Mouse (Mus musculus): ENCODE measurements around the gene Hist3h2ba. TPM values are rescaled to one million over a fixed set of nuclear protein-coding genes. Genes with fewer than 3 reads are reported as not detected.

The Hist3h2ba gene
- polyA plus RNA-seq (2015; fragmentation: Nextera tagmentation; extraction: Ambion mirVana) = 43.9 and 45.8 TPM in 2 replicates

DNA sequence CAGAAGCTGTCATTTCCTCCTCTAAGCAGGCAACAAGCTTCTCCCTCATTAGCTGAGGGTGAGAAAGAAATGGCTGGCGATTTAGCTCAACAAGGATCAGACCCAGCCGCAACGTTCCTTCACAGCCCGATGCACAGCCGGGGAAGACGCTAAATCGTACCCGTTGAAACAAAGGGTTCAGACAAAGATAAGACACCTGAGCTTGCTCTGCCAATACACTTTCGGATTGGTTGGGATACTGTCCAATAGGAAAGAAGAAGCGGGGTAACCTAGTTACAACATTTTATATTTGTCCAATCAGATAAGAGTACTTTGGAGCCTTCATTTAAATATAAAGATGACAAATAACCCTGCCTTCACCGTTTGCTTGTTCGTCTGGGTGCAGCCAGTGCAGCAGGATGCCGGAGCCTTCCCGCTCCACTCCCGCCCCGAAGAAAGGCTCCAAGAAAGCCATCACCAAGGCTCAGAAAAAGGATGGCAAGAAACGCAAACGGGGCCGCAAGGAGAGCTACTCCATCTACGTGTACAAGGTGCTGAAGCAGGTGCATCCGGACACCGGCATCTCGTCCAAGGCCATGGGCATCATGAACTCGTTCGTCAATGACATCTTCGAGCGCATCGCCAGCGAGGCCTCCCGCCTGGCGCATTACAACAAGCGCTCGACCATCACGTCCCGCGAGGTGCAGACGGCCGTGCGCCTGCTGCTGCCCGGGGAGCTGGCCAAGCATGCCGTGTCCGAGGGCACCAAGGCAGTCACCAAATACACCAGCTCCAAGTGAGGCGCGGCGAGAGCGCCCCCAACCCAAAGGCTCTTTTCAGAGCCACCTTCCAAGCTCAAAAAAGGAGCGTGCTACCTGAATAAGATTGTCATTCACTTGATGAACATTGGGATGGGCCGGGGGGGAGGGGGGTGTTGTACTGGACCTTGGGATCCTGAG, at the start of gene Hist3h2ba:
Gene Hist3h2ba, plus strand, starts transcription at position 379 of the 938 bp plus-strand sequence.
- ATAC-seq (replicated peaks; ENCODE audit: low FRiP score, low read depth) (peak; percentile 84), DNase-seq (ENCODE audit: low spot score) (peak; percentile 99)
- H3K9ac ChIP-seq (ENCODE audit: low read depth, low read length) = peak within 1 kb of the TSS; percentile 47; the same call in 1 of the 2 replicates
- TF ChIP-seq CTCF (IDR thresholded peaks at IDR 0.05; ENCODE audit: low read depth) = 0 out of 2 replicates have a peak, but pooled peaks have one; percentile 11
- peak within 1 kb of the TSS; percentile 63 for H3K4me2 ChIP-seq (ENCODE audit: low read length)
- H3K36me3 ChIP-seq (ENCODE audit: insufficient read depth, low read length) = no peaks in the 10 kb centered on the region
- H3K27ac ChIP-seq = peak within 1 kb of the TSS; percentile 77
- peak within 1 kb of the TSS; percentile 38 for H3K4me3 ChIP-seq (replicated peaks; ENCODE audit: low read depth, low read length)
- H3K9me3 ChIP-seq (replicated peaks; ENCODE audit: low read length) = no peaks in the 10 kb centered on the region
- H3K4me1 ChIP-seq (replicated peaks; ENCODE audit: insufficient read depth, low read length) = 0 out of 2 replicates have a peak, but pooled peaks cover 3% of the 10 kb centered on the region
- H3K27me3 ChIP-seq (ENCODE audit: insufficient read depth, low read length) = no peaks in the 10 kb centered on the region; the same call in 1 of the 2 replicates
- under 1% methylated on average over 48 of the region's 48 CpGs for WGBS

DNA sequence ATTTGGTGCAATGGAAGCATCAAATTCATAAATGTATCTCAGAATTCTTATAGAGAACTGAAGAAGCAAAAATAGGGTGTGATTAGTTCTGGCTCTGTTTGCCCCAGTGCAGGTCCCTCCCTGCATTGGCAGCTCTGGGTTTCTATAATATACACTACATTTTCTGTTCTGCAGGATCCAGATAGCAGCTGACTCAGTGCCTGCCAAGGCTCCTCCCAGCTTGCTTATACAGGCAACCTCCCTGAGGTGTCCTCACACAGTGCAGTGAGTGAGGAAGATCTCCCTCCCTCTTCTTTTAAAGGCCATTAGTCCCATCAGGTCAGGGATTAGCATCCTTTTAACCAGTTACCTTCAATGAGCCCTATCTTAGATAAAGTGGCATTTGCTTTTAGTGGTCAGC, 47.6 kb upstream of the Hist3h2ba start:
- TF ChIP-seq CTCF (IDR thresholded peaks at IDR 0.05; ENCODE audit: low read depth) = no peak
- ATAC-seq (replicated peaks; ENCODE audit: low FRiP score, low read depth) (no peak), DNase-seq (ENCODE audit: low spot score) (no peak)
- no peak overlapping the region for H3K27ac ChIP-seq
- H3K4me3 ChIP-seq (replicated peaks; ENCODE audit: low read depth, low read length) = no peak overlapping the region
- H3K4me1 ChIP-seq (replicated peaks; ENCODE audit: insufficient read depth, low read length) = no peaks in the 10 kb centered on the region
- H3K9ac ChIP-seq (ENCODE audit: low read depth, low read length) = no peak overlapping the region
- no peaks in the 10 kb centered on the region for H3K9me3 ChIP-seq (replicated peaks; ENCODE audit: low read length)
- no peak overlapping the region for H3K4me2 ChIP-seq (ENCODE audit: low read length)
- H3K27me3 ChIP-seq (ENCODE audit: insufficient read depth, low read length) = no peaks in the 10 kb centered on the region
- H3K36me3 ChIP-seq (ENCODE audit: insufficient read depth, low read length) = peaks cover 24% of the 10 kb centered on the region; the same call in 1 of the 2 replicates

DNA sequence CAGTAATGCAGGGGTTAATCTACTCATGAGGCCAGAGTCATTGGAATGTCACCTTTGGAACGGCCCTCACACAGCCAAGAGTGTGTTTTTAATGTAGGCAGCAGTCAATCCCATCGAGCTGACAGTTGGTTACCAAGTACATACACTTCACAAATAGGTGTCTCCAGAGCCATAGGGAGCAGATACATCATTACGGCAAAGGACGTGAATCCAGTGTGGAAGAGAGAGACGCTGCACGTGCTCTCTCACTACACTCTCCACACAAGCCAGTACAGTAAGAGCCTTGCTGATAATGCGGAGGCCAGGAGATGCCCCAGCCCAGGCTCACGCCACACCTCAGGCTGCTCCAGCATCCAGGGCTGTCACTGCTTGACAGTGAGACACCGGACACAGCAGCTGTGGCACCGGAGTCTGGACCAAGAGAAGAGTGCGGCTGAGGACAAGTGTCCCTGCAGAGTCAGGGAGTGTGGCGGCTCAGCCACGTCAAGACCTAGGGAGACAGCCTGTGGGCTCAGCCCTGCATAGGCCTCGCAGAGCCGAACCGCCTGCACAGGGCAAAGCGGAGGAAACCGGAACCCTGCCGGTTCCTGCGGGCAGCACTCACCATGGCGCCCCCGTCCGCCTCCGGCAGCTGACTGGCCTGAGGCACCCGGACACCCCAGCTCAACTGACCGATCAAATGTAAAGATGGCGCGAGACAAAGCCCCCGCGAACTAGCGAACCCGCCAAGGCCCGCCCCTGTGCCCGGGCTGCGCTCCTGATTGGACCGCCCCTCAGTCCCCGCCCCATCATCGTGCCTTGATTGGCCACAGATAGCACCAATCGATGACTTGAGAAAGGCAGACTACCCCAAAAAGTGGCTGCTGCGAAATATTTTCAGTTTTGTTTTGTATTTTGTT, 45.0 kb upstream of the Hist3h2ba start, which contains the start of gene Zfp39:
Gene Zfp39, minus strand, starts transcription at position 715 of the 899 bp plus-strand sequence.
- peak within 1 kb of the TSS; percentile 68 for H3K4me3 ChIP-seq (replicated peaks; ENCODE audit: low read depth, low read length)
- DNase-seq (ENCODE audit: low spot score) (peak; percentile 96), ATAC-seq (replicated peaks; ENCODE audit: low FRiP score, low read depth) (peak; percentile 95)
- under 1% methylated on average over 37 of the region's 40 CpGs for WGBS
- no peaks in the 10 kb centered on the region for H3K4me1 ChIP-seq (replicated peaks; ENCODE audit: insufficient read depth, low read length)
- H3K36me3 ChIP-seq (ENCODE audit: insufficient read depth, low read length) = peaks cover 9% of the 10 kb centered on the region; the same call in 1 of the 2 replicates
- H3K27me3 ChIP-seq (ENCODE audit: insufficient read depth, low read length) = no peaks in the 10 kb centered on the region
- no peaks in the 10 kb centered on the region for H3K9me3 ChIP-seq (replicated peaks; ENCODE audit: low read length)
- peak within 1 kb of the TSS; percentile 84 for H3K9ac ChIP-seq (ENCODE audit: low read depth, low read length)
- H3K4me2 ChIP-seq (ENCODE audit: low read length) = peak within 1 kb of the TSS; percentile 89
- no peak for TF ChIP-seq CTCF (IDR thresholded peaks at IDR 0.05; ENCODE audit: low read depth)
- peak within 1 kb of the TSS; percentile 95 for H3K27ac ChIP-seq

DNA sequence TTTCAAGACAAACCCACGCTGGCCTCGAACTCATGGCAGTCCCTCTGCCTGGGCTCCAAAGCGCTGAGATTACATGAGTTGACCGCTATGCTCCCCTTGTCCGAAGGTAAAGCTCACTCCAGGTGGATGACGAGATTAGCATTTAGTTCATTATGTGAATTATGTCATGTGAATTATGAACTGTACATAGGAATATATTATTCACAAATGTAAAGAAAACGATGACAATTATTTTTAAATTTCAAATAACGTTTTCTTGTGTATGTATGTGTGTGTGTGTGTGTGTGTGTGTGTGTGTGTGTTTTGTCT, 44.4 kb upstream of the Hist3h2ba start:
- Histone ChIP-seq H3K9ac (ENCODE audit: low read depth, low read length) (no peak overlapping the region), H3K36me3 (ENCODE audit: insufficient read depth, low read length) (0 out of 2 replicates have a peak, but pooled peaks cover 4% of the 10 kb centered on the region), H3K27ac (peak overlapping the region; percentile 95; the same call in 1 of the 2 replicates), H3K9me3 (replicated peaks; ENCODE audit: low read length) (no peaks in the 10 kb centered on the region), H3K27me3 (ENCODE audit: insufficient read depth, low read length) (no peaks in the 10 kb centered on the region), H3K4me1 (replicated peaks; ENCODE audit: insufficient read depth, low read length) (no peaks in the 10 kb centered on the region), H3K4me2 (ENCODE audit: low read length) (peak overlapping the region; percentile 89), H3K4me3 (replicated peaks; ENCODE audit: low read depth, low read length) (peak overlapping the region; percentile 68)
- DNase-seq (ENCODE audit: low spot score) (no peak), ATAC-seq (replicated peaks; ENCODE audit: low FRiP score, low read depth) (peak; percentile 12; the same call in 1 of the 2 replicates)
- 4% methylated on average over 8 of the region's 8 CpGs for WGBS
- TF ChIP-seq CTCF (IDR thresholded peaks at IDR 0.05; ENCODE audit: low read depth) = no peak

DNA sequence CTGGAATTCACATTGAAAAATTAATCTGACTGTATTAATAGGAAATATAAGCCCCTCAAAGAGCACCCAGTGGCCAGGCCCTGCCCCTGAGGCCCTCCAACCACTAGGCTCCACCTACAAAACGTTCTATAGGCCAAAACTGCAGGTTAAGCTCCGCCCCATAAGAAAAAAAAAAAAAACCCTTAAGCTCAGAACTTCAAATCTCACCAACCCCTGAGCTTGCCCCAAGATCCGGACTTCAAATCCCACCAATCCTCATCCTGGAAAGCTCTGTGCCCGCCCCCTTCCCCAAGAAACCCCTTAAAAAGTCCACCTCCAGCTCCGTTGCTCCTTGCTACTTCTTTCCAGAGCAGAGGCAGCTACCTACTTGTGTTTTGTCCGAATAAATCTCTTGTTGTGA, 43.9 kb upstream of the Hist3h2ba start:
- peak; percentile 83 for DNase-seq (ENCODE audit: low spot score)
- Histone ChIP-seq H3K9me3 (replicated peaks; ENCODE audit: low read length) (no peaks in the 10 kb centered on the region), H3K4me1 (replicated peaks; ENCODE audit: insufficient read depth, low read length) (no peaks in the 10 kb centered on the region), H3K9ac (ENCODE audit: low read depth, low read length) (no peak overlapping the region), H3K27me3 (ENCODE audit: insufficient read depth, low read length) (no peaks in the 10 kb centered on the region), H3K27ac (no peak overlapping the region), H3K36me3 (ENCODE audit: insufficient read depth, low read length) (0 out of 2 replicates have a peak, but pooled peaks cover 4% of the 10 kb centered on the region), H3K4me2 (ENCODE audit: low read length) (no peak overlapping the region), H3K4me3 (replicated peaks; ENCODE audit: low read depth, low read length) (no peak overlapping the region)
- WGBS = 58% methylated on average over 6 of the region's 6 CpGs
- no peak for TF ChIP-seq CTCF (IDR thresholded peaks at IDR 0.05; ENCODE audit: low read depth)
- no peak for ATAC-seq (replicated peaks; ENCODE audit: low FRiP score, low read depth)

DNA sequence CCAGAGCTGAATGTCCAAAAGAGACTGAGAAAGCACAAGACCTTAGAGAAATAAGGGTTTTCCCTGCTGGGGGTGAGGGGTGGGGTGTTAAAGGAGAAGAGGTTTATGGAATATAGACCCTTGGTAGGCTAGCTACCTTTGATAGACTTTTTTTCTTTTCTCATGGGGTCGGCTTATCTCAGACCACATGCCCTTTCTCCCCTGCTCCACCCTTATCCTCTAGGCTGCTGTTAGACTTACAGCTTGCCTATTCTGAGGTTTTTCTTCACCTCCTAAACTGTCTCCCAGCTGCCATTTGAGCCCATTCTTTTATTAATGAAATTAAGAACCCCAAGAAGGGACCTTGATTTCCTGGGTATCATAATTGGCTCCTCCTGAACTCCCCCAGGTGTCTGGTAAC, 34.9 kb upstream of the Hist3h2ba start:
- DNase-seq (ENCODE audit: low spot score) (no peak), ATAC-seq (replicated peaks; ENCODE audit: low FRiP score, low read depth) (no peak)
- 82% methylated on average over 1 of the region's 1 CpGs for WGBS
- H3K4me2 ChIP-seq (ENCODE audit: low read length) = peak overlapping the region; percentile 58; the same call in 1 of the 2 replicates
- peaks cover 6% of the 10 kb centered on the region; the same call in 1 of the 2 replicates for H3K4me1 ChIP-seq (replicated peaks; ENCODE audit: insufficient read depth, low read length)
- no peak overlapping the region for H3K9ac ChIP-seq (ENCODE audit: low read depth, low read length)
- no peaks in the 10 kb centered on the region for H3K36me3 ChIP-seq (ENCODE audit: insufficient read depth, low read length)
- H3K27me3 ChIP-seq (ENCODE audit: insufficient read depth, low read length) = no peaks in the 10 kb centered on the region
- H3K27ac ChIP-seq = no peak overlapping the region
- H3K4me3 ChIP-seq (replicated peaks; ENCODE audit: low read depth, low read length) = no peak overlapping the region; the same call in 1 of the 2 replicates
- no peak for TF ChIP-seq CTCF (IDR thresholded peaks at IDR 0.05; ENCODE audit: low read depth)
- no peaks in the 10 kb centered on the region for H3K9me3 ChIP-seq (replicated peaks; ENCODE audit: low read length)

Measured in kidney, postnatal 0 days (tissue).